Mouse (Mus musculus) liver, adult 2 months (tissue): ENCODE measurements around the gene Ndufs8. TPM values are rescaled to one million over a fixed set of nuclear protein-coding genes. Genes with fewer than 3 reads are reported as not detected.
"Not testable (repeated sequence)": the region's sequence is repeated elsewhere in the genome, so short reads cannot be mapped to it uniquely, and the experiment has no call there.

Source experiments
- DNase-seq: peaks from one replicate; pipeline ENCODE4 v3.0.0-alpha.2; 2011; ENCODE audit warnings: low read depth, low spot score; ENCODE audit errors: extremely low read depth
- H3K27ac ChIP-seq: fragments of 200-500 bp; replicated peaks from 2 replicates; pipeline ENCODE4 v1.5.1; 2012; ENCODE audit warnings: low read depth, mild to moderate bottlenecking, control low read depth, inconsistent platforms, low read length; ENCODE audit not compliant: insufficient read depth
- H3K27me3 ChIP-seq: fragments of 200-500 bp; 2 replicates; pipeline ENCODE4 v1.6.1; 2012; ENCODE audit warnings: mild to moderate bottlenecking, moderate library complexity, low read length, inconsistent platforms; ENCODE audit not compliant: control insufficient read depth, insufficient read depth
- H3K36me3 ChIP-seq: fragments of 200-500 bp; 2 replicates; pipeline ENCODE4 v1.6.1; 2012; ENCODE audit warnings: low read length, inconsistent platforms; ENCODE audit not compliant: control insufficient read depth, insufficient read depth
- H3K4me1 ChIP-seq: fragments of 200-500 bp; 2 replicates; pipeline ENCODE4 v1.6.1; 2011; ENCODE audit warnings: low read length; ENCODE audit not compliant: control insufficient read depth, insufficient read depth
- H3K4me3 ChIP-seq: fragments of 200-500 bp; 2 replicates; pipeline ENCODE4 v1.5.1; 2011; ENCODE audit warnings: low read depth, mild to moderate bottlenecking, control low read depth, low read length, moderate library complexity; ENCODE audit not compliant: insufficient read depth
- H3K79me2 ChIP-seq: fragments of 200-500 bp; 2 replicates; pipeline ENCODE4 v1.6.1; 2012; ENCODE audit warnings: inconsistent platforms, mild to moderate bottlenecking, low read length, moderate library complexity; ENCODE audit not compliant: control insufficient read depth, insufficient read depth
- H3K9ac ChIP-seq: fragments of 200-500 bp; 2 replicates; pipeline ENCODE4 v1.6.1; 2012; ENCODE audit warnings: low read depth, mild to moderate bottlenecking, control low read depth, inconsistent platforms, low read length
- CTCF ChIP-seq: fragments of 200-500 bp; IDR thresholded peaks from 2 replicates; pipeline ENCODE4 v1.5.1; 2011; ENCODE audit warnings: low read depth, low read length, control low read depth
- POLR2A ChIP-seq: fragments of 200-500 bp; IDR thresholded peaks from 2 replicates; pipeline ENCODE4 v1.6.1; 2011; ENCODE audit warnings: low read length, control low read depth; ENCODE audit not compliant: insufficient read depth; ENCODE audit errors: extremely low read depth
- WGBS: fragments of 180-500 bp; shearing (Covaris S2); methylation state at CpG from one replicate; pipeline ENCODE4 v1.1.7; 2018; 5-methylcytosine and 5-hydroxymethylcytosine counted together
- polyA plus RNA-seq: library from polyadenylated mRNA; depleted of rRNA; stranded (reverse); fragments of >200 nt; gene quantifications from 2 replicates; pipeline ENCODE4 v1.2.3, GENCODE M21; 2012; rRNA removed
- total RNA-seq: library from RNA; depleted of rRNA; stranded (reverse); fragments of >200 nt; gene quantifications from 2 replicates; pipeline ENCODE4 v1.2.3, GENCODE M21; 2014; rRNA removed

The Ndufs8 gene
- total RNA-seq (197 and 213 TPM in 2 replicates), polyA plus RNA-seq (266 and 295 TPM in 2 replicates)

GRCm38 (mm10) chr19:3912337-3913204 is at the start of gene Ndufs8:
TSS of gene Ndufs8 (minus strand) at chr19:3912774.
- Histone ChIP-seq H3K27me3 (no peaks in the 10 kb centered on the region), H3K27ac (peak within 1 kb of the TSS; percentile 87), H3K36me3 (no peaks in the 10 kb centered on the region), H3K4me3 (peak within 1 kb of the TSS; percentile 76), H3K9ac (peak within 1 kb of the TSS; percentile 75), H3K79me2 (no peaks in the 10 kb centered on the region), H3K4me1 (peaks cover 11% of the 10 kb centered on the region)
- TF ChIP-seq POLR2A (peak; percentile 54; the same call in 1 of the 2 replicates), CTCF (no peak)
- DNase-seq, result peak; percentile 98
- WGBS, result under 1% methylated on average over 43 of the region's 43 CpGs

- H3K4me1 ChIP-seq, H3K27me3 ChIP-seq, H3K9ac ChIP-seq, H3K36me3 ChIP-seq, DNase-seq, H3K4me3 ChIP-seq, H3K27ac ChIP-seq, H3K79me2 ChIP-seq: not testable (repeated sequence)
- 88% methylated on average over 6 of the region's 6 CpGs for whole genome bisulfite sequencing
Measured at GRCm38 (mm10) chr19:3961805-3962204, 49.2 kb upstream of the Ndufs8 start.

GRCm38 (mm10) chr19:3960211-3960610 is 47.6 kb upstream of the Ndufs8 start:
- no peak overlapping the region for H3K27ac ChIP-seq
- H3K9ac ChIP-seq, result no peak overlapping the region
- H3K36me3 ChIP-seq, result no peaks in the 10 kb centered on the region
- H3K79me2 ChIP-seq, result no peaks in the 10 kb centered on the region
- 85% methylated on average over 5 of the region's 5 CpGs for WGBS
- H3K27me3 ChIP-seq, result no peaks in the 10 kb centered on the region
- H3K4me3 ChIP-seq, result no peak overlapping the region
- no peaks in the 10 kb centered on the region for H3K4me1 ChIP-seq
- TF ChIP-seq CTCF (no peak), POLR2A (no peak)
- DNase-seq, result no peak

GRCm38 (mm10) chr19:3959030-3959429 is 46.5 kb upstream of the Ndufs8 start:
- H3K36me3 ChIP-seq, result no peaks in the 10 kb centered on the region
- no peaks in the 10 kb centered on the region for H3K4me1 ChIP-seq
- no peaks in the 10 kb centered on the region for H3K79me2 ChIP-seq
- H3K4me3 ChIP-seq, result no peak overlapping the region
- TF ChIP-seq CTCF (no peak), POLR2A (no peak)
- H3K27ac ChIP-seq, result no peak overlapping the region
- peak; percentile 66 for DNase-seq
- no peak overlapping the region for H3K9ac ChIP-seq
- no peaks in the 10 kb centered on the region for H3K27me3 ChIP-seq

GRCm38 (mm10) chr19:3958470-3958869 is 45.9 kb upstream of the Ndufs8 start, which contains the start of gene Aldh3b3:
TSS of gene Aldh3b3 (plus strand) at chr19:3958645.
- no peak within 1 kb of the TSS for H3K9ac ChIP-seq
- no peaks in the 10 kb centered on the region for H3K79me2 ChIP-seq
- no peak within 1 kb of the TSS for H3K4me3 ChIP-seq
- no peaks in the 10 kb centered on the region for H3K27me3 ChIP-seq
- 45% methylated on average over 4 of the region's 4 CpGs for WGBS
- no peak for TF ChIP-seq POLR2A
- no peak for TF ChIP-seq CTCF
- DNase-seq, result peak; percentile 48
- H3K36me3 ChIP-seq, result no peaks in the 10 kb centered on the region
- H3K4me1 ChIP-seq, result no peaks in the 10 kb centered on the region
- no peak within 1 kb of the TSS for H3K27ac ChIP-seq

GRCm38 (mm10) chr19:3957296-3958036 is 44.9 kb upstream of the Ndufs8 start:
- not testable (repeated sequence) for DNase-seq, H3K79me2 ChIP-seq, H3K27ac ChIP-seq, H3K9ac ChIP-seq, H3K27me3 ChIP-seq, H3K4me1 ChIP-seq, H3K4me3 ChIP-seq, H3K36me3 ChIP-seq
- WGBS, result 70% methylated on average over 5 of the region's 5 CpGs
